Mouse (Mus musculus): ENCODE measurements at regions not wholly inside any gene's neighbourhood (a gene's known extent, or its start where the extent isn't known, plus 50 kb on each side); places are given as distances from the start of the nearest gene placed in this dataset.

DNA sequence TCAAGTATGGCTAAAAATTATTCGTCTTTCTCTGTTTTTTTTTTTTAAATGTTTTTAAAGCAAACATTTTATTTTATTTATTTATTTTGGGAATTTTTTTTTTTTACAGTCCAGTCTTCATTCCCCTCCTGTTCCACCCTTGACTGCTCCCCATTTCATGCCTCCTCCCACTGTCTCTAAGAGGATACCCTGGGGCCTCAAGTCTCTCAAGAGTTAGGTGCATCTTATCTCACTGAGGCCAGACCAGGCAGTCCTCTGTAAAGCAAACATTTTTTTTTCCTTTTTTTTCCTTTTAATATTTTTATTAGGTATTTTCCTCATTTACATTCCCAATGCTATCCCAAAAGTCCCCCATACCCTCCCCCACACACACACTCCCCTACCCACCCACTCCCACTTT, 290.1 kb upstream of the Atp2b1 start:
- Histone ChIP-seq H3K4me1 (ENCODE audit: control insufficient read depth, insufficient read depth, low read length) (no peaks in the 10 kb centered on the region), H3K27me3 (ENCODE audit: control insufficient read depth, insufficient read depth, low read length) (no peaks in the 10 kb centered on the region), H3K4me3 (replicated peaks; ENCODE audit: insufficient read depth, low read depth, low read length) (no peak overlapping the region), H3K27ac (ENCODE audit: insufficient read depth, low read length) (no peak overlapping the region)
- TF ChIP-seq POLR2A (IDR thresholded peaks at IDR 0.05; ENCODE audit: borderline replicate concordance, insufficient read depth, low read length) (no peak), CTCF (IDR thresholded peaks at IDR 0.05; ENCODE audit: borderline replicate concordance, insufficient read depth, low read depth, low read length) (no peak)
- no peak for DNase-seq
- 94% methylated on average over 1 of the region's 1 CpGs for WGBS

- TF ChIP-seq CTCF (IDR thresholded peaks at IDR 0.05; ENCODE audit: borderline replicate concordance, insufficient read depth, low read depth, low read length) (no peak), POLR2A (IDR thresholded peaks at IDR 0.05; ENCODE audit: borderline replicate concordance, insufficient read depth, low read length) (no peak)
- Histone ChIP-seq H3K4me3 (replicated peaks; ENCODE audit: insufficient read depth, low read depth, low read length) (no peak overlapping the region), H3K4me1 (ENCODE audit: control insufficient read depth, insufficient read depth, low read length) (no peaks in the 10 kb centered on the region), H3K27me3 (ENCODE audit: control insufficient read depth, insufficient read depth, low read length) (no peaks in the 10 kb centered on the region), H3K27ac (ENCODE audit: insufficient read depth, low read length) (no peak overlapping the region)
- no peak for DNase-seq
- 74% methylated on average over 12 of the region's 12 CpGs for WGBS
Measured at GRCm38 (mm10) chr10:98624681-98625321, 289.4 kb upstream of the Atp2b1 start.

DNA sequence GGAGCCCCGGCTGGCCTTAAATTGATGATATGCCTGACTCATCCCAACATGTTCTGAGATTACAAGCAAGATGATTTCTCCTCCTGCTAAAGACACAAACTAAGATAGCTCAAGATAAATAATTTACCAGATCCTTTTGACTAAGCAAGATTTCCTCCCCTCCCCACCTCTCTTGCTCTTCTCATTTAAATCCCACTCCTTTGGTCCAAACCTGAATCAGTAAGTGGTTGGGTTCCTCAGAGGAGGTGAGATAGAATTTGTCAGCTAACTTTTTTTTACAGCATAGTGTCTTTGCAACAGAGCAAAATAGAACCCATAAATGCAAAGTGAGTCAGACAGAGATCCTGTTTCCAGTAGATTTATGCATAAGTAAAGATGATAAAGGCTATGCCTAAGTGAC, 286.0 kb upstream of the Atp2b1 start:
- TF ChIP-seq POLR2A (IDR thresholded peaks at IDR 0.05; ENCODE audit: borderline replicate concordance, insufficient read depth, low read length) (no peak), CTCF (IDR thresholded peaks at IDR 0.05; ENCODE audit: borderline replicate concordance, insufficient read depth, low read depth, low read length) (no peak)
- H3K4me3 ChIP-seq (replicated peaks; ENCODE audit: insufficient read depth, low read depth, low read length) = no peak overlapping the region
- no peaks in the 10 kb centered on the region for H3K27me3 ChIP-seq (ENCODE audit: control insufficient read depth, insufficient read depth, low read length)
- no peak overlapping the region for H3K27ac ChIP-seq (ENCODE audit: insufficient read depth, low read length)
- H3K4me1 ChIP-seq (ENCODE audit: control insufficient read depth, insufficient read depth, low read length) = no peaks in the 10 kb centered on the region
- WGBS = 100% methylated on average over 1 of the region's 1 CpGs
- DNase-seq = no peak

DNA sequence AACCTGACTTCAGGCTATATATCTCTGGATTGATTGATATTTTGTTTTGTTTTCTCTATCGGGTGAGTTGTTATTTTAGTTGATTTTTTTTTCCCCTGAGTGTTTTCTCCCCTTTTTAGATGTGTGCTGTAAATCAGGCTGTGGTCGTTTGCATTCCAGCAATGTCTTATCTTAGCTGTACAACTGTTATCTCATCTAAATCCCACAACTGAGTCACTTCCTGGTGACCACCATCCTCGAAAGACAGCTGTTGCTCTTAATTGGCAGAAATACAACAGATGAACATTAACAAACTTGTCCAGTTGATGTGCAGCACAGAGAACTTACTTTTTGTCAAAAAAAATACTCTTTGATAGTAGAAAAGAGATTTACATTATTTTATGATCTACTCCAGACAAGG, 285.0 kb upstream of the Atp2b1 start:
- TF ChIP-seq POLR2A (IDR thresholded peaks at IDR 0.05; ENCODE audit: borderline replicate concordance, insufficient read depth, low read length) = no peak
- no peak for TF ChIP-seq CTCF (IDR thresholded peaks at IDR 0.05; ENCODE audit: borderline replicate concordance, insufficient read depth, low read depth, low read length)
- DNase-seq = no peak
- Histone ChIP-seq H3K4me3 (replicated peaks; ENCODE audit: insufficient read depth, low read depth, low read length) (no peak overlapping the region), H3K27me3 (ENCODE audit: control insufficient read depth, insufficient read depth, low read length) (no peaks in the 10 kb centered on the region), H3K27ac (ENCODE audit: insufficient read depth, low read length) (no peak overlapping the region), H3K4me1 (ENCODE audit: control insufficient read depth, insufficient read depth, low read length) (no peaks in the 10 kb centered on the region)
- WGBS = 75% methylated on average over 3 of the region's 3 CpGs

DNA sequence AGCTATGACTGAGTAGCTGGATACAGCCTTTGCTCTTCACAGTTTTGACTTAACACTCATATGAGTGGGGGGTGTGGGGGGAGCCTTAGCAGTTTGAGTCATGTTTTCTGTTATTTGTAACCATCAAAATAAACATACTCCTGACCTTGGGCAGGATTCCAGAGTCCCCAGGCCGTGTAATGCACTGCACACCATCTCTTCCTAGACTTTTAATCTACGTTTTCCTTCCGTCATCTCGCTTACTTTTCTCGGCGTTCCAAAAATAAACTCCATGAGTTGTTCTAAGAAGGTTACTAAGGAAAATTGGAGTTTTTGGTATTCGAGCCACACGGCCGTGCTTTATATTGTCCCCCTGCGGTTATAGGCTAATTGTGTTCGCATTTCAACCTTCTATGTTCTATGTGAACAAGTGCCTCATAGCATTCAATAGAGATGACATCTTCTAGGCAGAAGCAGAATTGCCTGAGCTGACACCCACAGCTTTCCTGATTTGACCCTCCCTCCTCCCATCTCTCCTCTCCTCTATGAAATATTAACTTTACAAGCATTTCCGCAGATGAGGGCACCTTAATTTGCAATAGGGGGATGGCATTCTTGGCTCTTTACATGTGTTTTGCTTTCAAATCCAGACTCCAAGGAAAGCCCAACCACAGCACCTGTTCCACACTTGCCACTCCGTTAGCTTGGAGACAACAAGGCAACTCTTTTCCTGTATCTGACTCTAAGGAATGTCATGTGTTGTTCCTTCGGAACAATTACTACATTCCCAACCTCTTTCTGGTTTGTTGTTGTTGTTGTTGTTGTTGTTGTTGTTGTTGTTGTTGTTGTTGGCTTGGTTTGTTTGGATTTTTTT, 276.2 kb upstream of the Atp2b1 start:
- DNase-seq = no peak
- H3K27ac ChIP-seq (ENCODE audit: insufficient read depth, low read length) = no peak overlapping the region
- H3K27me3 ChIP-seq (ENCODE audit: control insufficient read depth, insufficient read depth, low read length) = no peaks in the 10 kb centered on the region
- TF ChIP-seq CTCF (IDR thresholded peaks at IDR 0.05; ENCODE audit: borderline replicate concordance, insufficient read depth, low read depth, low read length) = no peak
- TF ChIP-seq POLR2A (IDR thresholded peaks at IDR 0.05; ENCODE audit: borderline replicate concordance, insufficient read depth, low read length) = no peak
- no peaks in the 10 kb centered on the region for H3K4me1 ChIP-seq (ENCODE audit: control insufficient read depth, insufficient read depth, low read length)
- 85% methylated on average over 14 of the region's 14 CpGs for WGBS
- no peak overlapping the region for H3K4me3 ChIP-seq (replicated peaks; ENCODE audit: insufficient read depth, low read depth, low read length)

GRCm38 (mm10) chr10:98645681-98646122, 268.5 kb upstream of the Atp2b1 start:
- TF ChIP-seq POLR2A (IDR thresholded peaks at IDR 0.05; ENCODE audit: borderline replicate concordance, insufficient read depth, low read length) = no peak
- TF ChIP-seq CTCF (IDR thresholded peaks at IDR 0.05; ENCODE audit: borderline replicate concordance, insufficient read depth, low read depth, low read length) = no peak
- H3K4me1 ChIP-seq (ENCODE audit: control insufficient read depth, insufficient read depth, low read length) = peaks cover 4% of the 10 kb centered on the region
- peak overlapping the region; percentile 48; the same call in 1 of the 2 replicates for H3K27ac ChIP-seq (ENCODE audit: insufficient read depth, low read length)
- H3K27me3 ChIP-seq (ENCODE audit: control insufficient read depth, insufficient read depth, low read length) = no peaks in the 10 kb centered on the region
- H3K4me3 ChIP-seq (replicated peaks; ENCODE audit: insufficient read depth, low read depth, low read length) = no peak overlapping the region
- DNase-seq = peak; percentile 66 to 78
- 7% methylated on average over 10 of the region's 10 CpGs for WGBS

DNA sequence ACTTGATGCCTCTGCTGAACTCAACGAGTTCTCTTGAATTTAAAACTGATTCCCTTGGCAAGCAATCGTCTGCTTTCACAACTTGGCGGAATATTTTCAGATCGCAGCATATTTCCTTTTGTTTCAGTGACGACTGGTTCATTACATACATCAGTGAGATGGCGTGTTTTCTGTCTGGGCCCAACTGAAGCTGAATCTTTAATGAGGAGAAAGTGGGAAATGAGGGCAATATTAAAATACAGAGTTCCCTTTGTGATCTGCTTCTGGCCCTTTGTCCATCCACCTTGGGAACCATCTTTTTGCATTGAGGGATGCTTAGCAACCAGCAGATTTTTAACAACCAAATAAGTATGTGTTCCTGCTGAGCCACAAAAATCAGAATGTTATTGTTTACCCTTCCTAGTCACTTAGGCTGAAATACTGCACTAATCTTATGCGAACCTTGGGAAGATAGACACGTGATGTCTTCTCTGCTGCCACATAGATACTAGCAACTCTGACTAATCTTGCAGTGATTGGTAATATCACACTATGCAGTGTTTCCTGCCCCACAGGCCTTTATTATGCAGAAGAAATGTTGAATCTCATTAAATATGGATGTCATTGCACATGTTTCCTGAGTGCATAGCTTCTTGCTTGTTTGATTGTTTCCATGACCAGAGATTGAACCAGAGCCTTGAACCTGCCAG, 267.8 kb upstream of the Atp2b1 start:
- TF ChIP-seq POLR2A (IDR thresholded peaks at IDR 0.05; ENCODE audit: borderline replicate concordance, insufficient read depth, low read length) = no peak
- TF ChIP-seq CTCF (IDR thresholded peaks at IDR 0.05; ENCODE audit: borderline replicate concordance, insufficient read depth, low read depth, low read length) = no peak
- peaks cover 4% of the 10 kb centered on the region for H3K4me1 ChIP-seq (ENCODE audit: control insufficient read depth, insufficient read depth, low read length)
- H3K4me3 ChIP-seq (replicated peaks; ENCODE audit: insufficient read depth, low read depth, low read length) = no peak overlapping the region
- no peak overlapping the region for H3K27ac ChIP-seq (ENCODE audit: insufficient read depth, low read length)
- 72% methylated on average over 8 of the region's 8 CpGs for WGBS
- no peaks in the 10 kb centered on the region for H3K27me3 ChIP-seq (ENCODE audit: control insufficient read depth, insufficient read depth, low read length)
- DNase-seq = peak in 1 of 2 experiments; percentile 14

Measured in cerebellum, adult 2 months (tissue).